Mouse (Mus musculus) testis, adult 2 months (tissue): ENCODE measurements around the gene Dnajc13.

Source experiments
- CTCF ChIP-seq: fragments of 200-500 bp; IDR thresholded peaks from 2 replicates; pipeline ENCODE4 v1.5.1; 2012; ENCODE audit warnings: low read depth, mild to moderate bottlenecking, inconsistent platforms, low read length, moderate library complexity; ENCODE audit not compliant: control insufficient read depth, insufficient read depth, insufficient replicate concordance
- POLR2A ChIP-seq: fragments of 200-500 bp; IDR thresholded peaks from 2 replicates; pipeline ENCODE4 v1.6.1; 2012; ENCODE audit warnings: low read depth, mild to moderate bottlenecking, inconsistent platforms, low read length, moderate library complexity; ENCODE audit not compliant: control insufficient read depth

GRCm38 (mm10) chr9:104236256-104236930 lies 26.3 kb downstream of the Dnajc13 start:
- no peak for TF ChIP-seq CTCF
- no peak for TF ChIP-seq POLR2A
